Mouse (Mus musculus) left cerebral cortex, postnatal 36 days (tissue): ENCODE data around the gene Gm13757. TPM values are rescaled to one million over a fixed set of nuclear protein-coding genes. Genes with fewer than 3 reads are reported as not detected.
"Not testable (repeated sequence)": the region's sequence is repeated elsewhere in the genome, so short reads cannot be mapped to it uniquely, and the experiment has no call there.

Source experiments
- DNase-seq, 2 experiments: peaks; one replicate each; pipeline ENCODE4 v3.0.0; 2021 to 2022; ENCODE audit warnings: low spot score in 2 of 2, mixed read lengths in 1 of 2
- intact Hi-C: fragments of 180-260 bp; cut with DNase I; formaldehyde crosslinking; loops from one replicate; pipeline ENCODE4 v1.15.1; 2025
- total RNA-seq, 2 experiments: library from RNA; stranded (reverse); gene quantifications; 2 replicates each; pipeline ENCODE4 v1.2.3; 2021

Gm13757 gene
- total RNA-seq: not detected

DNA sequence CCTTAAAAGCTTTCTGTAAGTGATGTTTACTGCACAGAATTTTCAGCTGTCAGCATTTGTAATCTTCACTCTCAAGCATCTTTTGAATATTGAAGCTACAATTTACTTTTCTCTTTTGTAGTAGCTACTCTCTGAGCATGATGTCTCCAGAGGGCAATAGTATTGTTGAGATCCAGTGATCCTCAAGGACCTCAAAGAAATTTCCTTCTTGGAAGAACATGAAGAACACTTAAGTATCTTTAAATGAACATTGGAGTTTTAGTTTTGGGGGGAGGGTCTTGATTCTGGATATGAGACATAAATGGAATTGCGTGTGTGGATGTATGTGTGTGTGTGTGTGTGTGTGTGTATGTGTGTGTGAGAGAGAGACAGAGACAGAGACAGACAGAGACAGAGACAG, at the start of gene Gm13757:
Gene Gm13757 (minus strand): TSS at position 101 of the 400 bp plus-strand sequence.
- intact Hi-C loops: no loop called here
- no peak for DNase-seq

DNA sequence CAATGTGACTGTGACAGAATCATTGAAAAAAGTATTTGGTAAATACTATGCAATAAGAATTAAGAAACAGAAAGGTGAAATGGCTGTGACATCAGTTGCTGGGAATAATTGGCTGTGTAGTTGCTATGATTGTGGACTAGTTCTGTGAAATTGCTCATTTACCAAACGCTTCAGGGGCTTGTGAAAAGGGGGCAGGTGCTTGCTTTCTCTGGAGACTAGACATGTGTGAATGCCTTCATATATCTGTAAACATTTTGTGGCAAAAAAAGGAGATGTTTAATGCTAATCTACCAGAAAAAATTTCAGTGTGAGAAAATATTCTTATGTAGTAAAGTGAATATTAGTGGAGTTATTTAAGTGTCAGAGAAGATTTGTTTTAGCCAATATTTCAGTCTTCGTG, 44.1 kb upstream of the Gm13757 start, which contains the start of gene Olfr1185-ps1:
Gene Olfr1185-ps1 (plus strand): TSS at position 301 of the 400 bp plus-strand sequence.
- no peak for DNase-seq
- intact Hi-C loops: no loop called here

- intact Hi-C loops: no loop called here
- no peak for DNase-seq
Observed at GRCm38 (mm10) chr2:88483298-88483697, 34.4 kb upstream of the Gm13757 start, which contains the start of gene Olfr1184. Gene Olfr1184, plus strand, starts transcription at chr2:88483598.

DNA sequence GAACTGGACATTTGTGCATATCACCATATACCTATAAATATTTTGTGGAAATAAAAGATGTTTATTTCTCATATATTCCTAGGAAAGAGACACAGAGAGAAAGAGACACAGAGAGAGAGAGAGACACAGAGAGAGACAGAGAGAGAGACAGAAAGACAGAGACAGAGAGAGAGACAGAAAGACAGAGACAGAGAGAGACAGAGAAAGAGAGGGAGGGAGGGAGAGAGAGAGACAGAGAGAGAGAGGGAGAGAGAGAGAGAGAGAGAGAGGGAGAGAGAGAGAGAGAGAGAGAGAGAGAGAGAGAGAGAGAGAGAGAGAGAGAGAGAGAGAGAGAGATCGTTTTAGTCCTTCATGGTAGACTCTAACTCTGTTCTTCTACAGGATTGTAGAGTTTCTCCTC, 5.6 kb upstream of the Gm13757 start, which contains the start of gene Olfr1183:
Gene Olfr1183 (plus strand): TSS at position 301 of the 400 bp plus-strand sequence.
- intact Hi-C loops: not testable (repeated sequence)

DNA sequence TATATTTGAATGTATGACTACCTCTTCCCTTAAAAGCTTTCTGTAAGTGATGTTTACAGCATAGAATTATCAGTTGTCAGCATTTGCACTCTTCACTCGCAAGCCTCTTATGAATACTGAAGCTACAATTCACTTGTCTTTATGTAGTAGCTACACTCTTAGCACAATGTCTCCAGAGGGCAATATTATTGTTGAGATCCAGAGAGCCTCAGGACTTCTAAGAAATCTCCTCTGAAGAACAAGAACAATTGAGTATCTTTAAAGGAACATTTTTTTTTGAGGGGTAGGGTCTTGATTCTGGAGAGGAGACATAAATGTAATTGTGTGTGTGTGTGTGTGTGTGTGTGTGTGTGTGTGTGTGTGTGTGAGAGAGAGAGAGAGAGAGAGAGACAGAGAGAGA, 22.9 kb downstream of the Gm13757 start, which contains the start of gene Olfr1181:
Gene Olfr1181 (minus strand): TSS at position 101 of the 400 bp plus-strand sequence.
- intact Hi-C loops: no loop called here
- DNase-seq: no peak

More for the DNA sequence above, 5.6 kb upstream of the Gm13757 start, which contains the start of gene Olfr1183:
- DNase-seq: not testable (repeated sequence)

GRCm38 (mm10) chr2:88419051-88419450, 29.9 kb downstream of the Gm13757 start, which contains the start of gene Olfr1180:
Gene Olfr1180, minus strand, starts transcription at chr2:88419151.
- intact Hi-C loops: no loop called here
- DNase-seq: no peak

DNA sequence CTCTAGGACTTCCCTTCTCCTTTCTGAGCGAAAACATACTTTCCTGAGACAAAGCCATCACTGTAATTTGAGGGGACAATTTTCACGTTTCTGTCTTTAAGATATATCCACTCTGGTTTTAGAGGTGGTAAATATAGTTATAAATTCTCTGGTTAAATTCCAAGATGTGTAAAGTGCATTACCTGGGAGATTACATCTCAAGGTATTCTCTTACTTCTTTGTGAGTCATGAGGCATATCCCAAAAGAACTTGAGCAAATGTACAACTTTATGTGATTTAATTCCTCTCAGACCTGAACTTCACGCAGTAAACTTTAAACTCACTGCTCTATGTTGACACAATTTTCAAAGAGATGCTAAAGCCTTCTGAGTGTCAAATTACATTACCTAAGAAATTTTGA, 42.6 kb downstream of the Gm13757 start, which contains the start of gene Olfr1179:
Gene Olfr1179 (minus strand): TSS at position 101 of the 400 bp plus-strand sequence.
- no peak for DNase-seq
- intact Hi-C loops: no loop called here

Other genes starting within 250 kb of the Gm13757 start
- gene Olfr1170, start 220.8 kb downstream of the Gm13757 start, total RNA-seq: not detected
- gene Olfr1173, start 169.3 kb downstream of the Gm13757 start, total RNA-seq: not detected
- gene Olfr1174-ps, start 134.0 kb downstream of the Gm13757 start, total RNA-seq: not detected
- not detected for gene Olfr1175-ps, start 121.9 kb downstream of the Gm13757 start, total RNA-seq
- gene Olfr1176, start 112.4 kb downstream of the Gm13757 start, total RNA-seq: not detected
- not detected for gene Olfr1177-ps, start 102.6 kb downstream of the Gm13757 start, total RNA-seq
- gene Olfr1178, start 62.1 kb downstream of the Gm13757 start, total RNA-seq: not detected
- gene Olfr1179, start 42.7 kb downstream of the Gm13757 start, total RNA-seq: not detected
- not detected for gene Olfr1180, start 30.0 kb downstream of the Gm13757 start, total RNA-seq
- gene Olfr1181, start 23.0 kb downstream of the Gm13757 start, total RNA-seq: not detected
- gene Olfr1183, start 5.7 kb upstream of the Gm13757 start, total RNA-seq: not detected
- gene Olfr1184, start 34.5 kb upstream of the Gm13757 start, total RNA-seq: not detected
- not detected for gene Olfr1185-ps1, start 44.2 kb upstream of the Gm13757 start, total RNA-seq
- not detected for gene Olfr1186, start 69.4 kb upstream of the Gm13757 start, total RNA-seq
- not detected for gene Olfr1188, start 107.8 kb upstream of the Gm13757 start, total RNA-seq
- not detected for gene Olfr1189, start 137.3 kb upstream of the Gm13757 start, total RNA-seq
- gene Olfr1191-ps1, start 191.4 kb upstream of the Gm13757 start, total RNA-seq: under 1 TPM in 1 of 2 experiments, not detected in 1; 0.05 TPM
- gene Olfr1192-ps1, start 199.4 kb upstream of the Gm13757 start, total RNA-seq: not detected
- gene Olfr1193, start 226.5 kb upstream of the Gm13757 start, total RNA-seq: not detected
- gene Olfr1195, start 240.1 kb upstream of the Gm13757 start, total RNA-seq: not detected